Mouse (Mus musculus) spleen, adult 2 months (tissue): ENCODE measurements around the gene Foxc2.

Source experiments
- CTCF ChIP-seq: fragments of 200-500 bp; IDR thresholded peaks from 2 replicates; pipeline ENCODE4 v1.5.1; 2011; ENCODE audit warnings: mild to moderate bottlenecking, inconsistent platforms; ENCODE audit not compliant: insufficient read depth, insufficient read length, insufficient replicate concordance; ENCODE audit errors: extremely low read depth
- POLR2A ChIP-seq: fragments of 200-500 bp; IDR thresholded peaks from 2 replicates; pipeline ENCODE4 v1.6.1; 2011; ENCODE audit warnings: low read depth, low read length, inconsistent platforms

DNA sequence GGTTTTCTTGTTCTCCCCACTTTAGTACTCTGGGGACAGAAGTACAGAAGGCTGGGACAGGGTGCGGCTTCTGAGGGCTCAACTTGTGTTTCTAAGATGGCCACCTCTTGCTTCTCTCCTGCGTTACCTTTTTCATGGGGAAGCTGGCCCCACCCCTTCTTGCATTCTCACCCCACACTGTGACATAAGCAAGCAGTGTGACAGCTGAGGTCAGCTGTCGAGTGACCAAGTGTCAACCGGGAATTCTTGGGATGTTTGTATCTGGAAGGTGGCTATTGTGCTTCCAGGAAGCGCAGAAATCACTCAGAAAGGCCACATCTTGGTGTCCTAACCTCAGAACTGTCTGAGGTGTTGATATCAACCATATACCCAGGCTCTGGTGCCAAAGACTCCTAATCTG, 52.1 kb downstream of the Foxc2 start:
- no peak for TF ChIP-seq CTCF
- TF ChIP-seq POLR2A = no peak
